Mouse (Mus musculus) stomach, embryonic 16.5 days (tissue): ENCODE results near the gene Nox3. TPM values are rescaled to one million over a fixed set of nuclear protein-coding genes. Genes with fewer than 3 reads are reported as not detected.

Experiments
- ATAC-seq: fragments of 200-750 bp; cut with Nextera tagmentation; 2 replicates; pipeline ENCODE4 v1.8.0; 2017; ENCODE audit warnings: moderate number of reproducible peaks, moderate TSS enrichment; ENCODE audit not compliant: insufficient read depth, low FRiP score
- H3K27ac ChIP-seq: fragments of 300-500 bp; sonication (generic); 2 replicates; pipeline ENCODE4 v1.5.1; 2014; ENCODE audit warnings: low read length
- H3K27me3 ChIP-seq: fragments of 300-500 bp; sonication (generic); 2 replicates; pipeline ENCODE4 v1.6.1; 2014; ENCODE audit warnings: low read length, control low read depth, mixed read lengths; ENCODE audit not compliant: control insufficient read depth, insufficient read depth
- H3K36me3 ChIP-seq: fragments of 300-500 bp; sonication (generic); 2 replicates; pipeline ENCODE4 v1.6.1; 2014; ENCODE audit warnings: low read length; ENCODE audit not compliant: control insufficient read depth, insufficient read depth
- H3K4me1 ChIP-seq: fragments of 300-500 bp; sonication (generic); 2 replicates; pipeline ENCODE4 v1.6.1; 2014; ENCODE audit warnings: low read length, control low read depth, mixed read lengths; ENCODE audit not compliant: control insufficient read depth, insufficient read depth
- H3K4me2 ChIP-seq: fragments of 300-500 bp; sonication (generic); 2 replicates; pipeline ENCODE4 v1.6.1; 2014; ENCODE audit warnings: low read depth, low read length, mixed read lengths
- H3K4me3 ChIP-seq: fragments of 300-500 bp; sonication (generic); replicated peaks from 2 replicates; pipeline ENCODE4 v1.5.1; 2014; ENCODE audit warnings: mild to moderate bottlenecking, low read length
- H3K9ac ChIP-seq: fragments of 300-500 bp; sonication (generic); 2 replicates; pipeline ENCODE4 v1.6.1; 2014; ENCODE audit warnings: low read length
- H3K9me3 ChIP-seq: fragments of 300-500 bp; sonication (generic); replicated peaks from 2 replicates; pipeline ENCODE4 v1.6.1; 2016; ENCODE audit warnings: low read length, control low read depth; ENCODE audit not compliant: control insufficient read depth
- WGBS: fragments of 180-500 bp; shearing (Covaris S2); extraction: QIAGEN DNeasy Blood & Tissue Kit; methylation state at CpG from one replicate; pipeline ENCODE4 v1.1.7; 2014; 5-methylcytosine and 5-hydroxymethylcytosine counted together
- polyA plus RNA-seq: library from polyadenylated mRNA; unstranded; fragments of >200 nt; fragmentation: Nextera tagmentation; extraction: Ambion mirVana; gene quantifications from 2 replicates; pipeline ENCODE4 v1.2.1, GENCODE M21; 2015

Nox3 gene
- polyA plus RNA-seq, 1 experiment from 2014 or later = not detected

- no peak for ATAC-seq
- no peak overlapping the region for H3K4me2 ChIP-seq
- no peak overlapping the region for H3K4me3 ChIP-seq
- H3K9me3 ChIP-seq = no peaks in the 10 kb centered on the region
- 44% methylated on average over 4 of the region's 4 CpGs for WGBS
- no peaks in the 10 kb centered on the region for H3K36me3 ChIP-seq
- no peak overlapping the region for H3K27ac ChIP-seq
- no peak overlapping the region for H3K9ac ChIP-seq
- H3K4me1 ChIP-seq = 0 out of 2 replicates have a peak, but pooled peaks cover 3% of the 10 kb centered on the region
- no peaks in the 10 kb centered on the region for H3K27me3 ChIP-seq
These were observed 26.8 kb downstream of the Nox3 start for GRCm38 (mm10) chr17:3669226-3669625.

GRCm38 (mm10) chr17:3667287-3667686, 28.8 kb downstream of the Nox3 start:
- no peaks in the 10 kb centered on the region for H3K27me3 ChIP-seq
- H3K9ac ChIP-seq = no peak overlapping the region
- no peak overlapping the region for H3K4me3 ChIP-seq
- H3K27ac ChIP-seq = no peak overlapping the region
- H3K9me3 ChIP-seq = no peaks in the 10 kb centered on the region
- 0 out of 2 replicates have a peak, but pooled peaks cover 3% of the 10 kb centered on the region for H3K4me1 ChIP-seq
- no peaks in the 10 kb centered on the region for H3K36me3 ChIP-seq
- no peak for ATAC-seq
- H3K4me2 ChIP-seq = no peak overlapping the region
- WGBS = 92% methylated on average over 4 of the region's 4 CpGs

- no peak overlapping the region for H3K9ac ChIP-seq
- H3K27me3 ChIP-seq = no peaks in the 10 kb centered on the region
- 63% methylated on average over 4 of the region's 4 CpGs for WGBS
- no peaks in the 10 kb centered on the region for H3K9me3 ChIP-seq
- no peak overlapping the region for H3K4me3 ChIP-seq
- H3K4me1 ChIP-seq = 0 out of 2 replicates have a peak, but pooled peaks cover 3% of the 10 kb centered on the region
- no peak overlapping the region for H3K27ac ChIP-seq
- no peak overlapping the region for H3K4me2 ChIP-seq
- no peak for ATAC-seq
- H3K36me3 ChIP-seq = no peaks in the 10 kb centered on the region
These were observed 30.7 kb downstream of the Nox3 start for GRCm38 (mm10) chr17:3665321-3665720.

- WGBS = 88% methylated on average over 5 of the region's 5 CpGs
- no peaks in the 10 kb centered on the region for H3K36me3 ChIP-seq
- no peak for ATAC-seq
These were observed 36.6 kb downstream of the Nox3 start for GRCm38 (mm10) chr17:3659497-3659896.

GRCm38 (mm10) chr17:3650377-3650776, 45.7 kb downstream of the Nox3 start:
- ATAC-seq = no peak
- WGBS = 62% methylated on average over 3 of the region's 3 CpGs

More at GRCm38 (mm10) chr17:3659497-3659896, 36.6 kb downstream of the Nox3 start:
- Histone ChIP-seq H3K4me1 (no peaks in the 10 kb centered on the region), H3K4me3 (no peak overlapping the region), H3K4me2 (no peak overlapping the region), H3K27ac (no peak overlapping the region), H3K9me3 (no peaks in the 10 kb centered on the region), H3K9ac (no peak overlapping the region), H3K27me3 (no peaks in the 10 kb centered on the region)

GRCm38 (mm10) chr17:3643582-3643981, 52.5 kb downstream of the Nox3 start:
- Histone ChIP-seq H3K36me3 (no peaks in the 10 kb centered on the region), H3K9me3 (no peaks in the 10 kb centered on the region), H3K9ac (no peak overlapping the region), H3K4me1 (peaks cover 6% of the 10 kb centered on the region; the same call in 1 of the 2 replicates), H3K27ac (no peak overlapping the region), H3K4me3 (no peak overlapping the region), H3K4me2 (no peak overlapping the region), H3K27me3 (no peaks in the 10 kb centered on the region)
- WGBS = 85% methylated on average over 2 of the region's 2 CpGs
- ATAC-seq = no peak

More at GRCm38 (mm10) chr17:3650377-3650776, 45.7 kb downstream of the Nox3 start:
- no peak overlapping the region for H3K9ac ChIP-seq
- no peaks in the 10 kb centered on the region for H3K4me1 ChIP-seq
- H3K27me3 ChIP-seq = no peaks in the 10 kb centered on the region
- no peak overlapping the region for H3K4me3 ChIP-seq
- H3K4me2 ChIP-seq = no peak overlapping the region
- H3K36me3 ChIP-seq = no peaks in the 10 kb centered on the region
- H3K9me3 ChIP-seq = no peaks in the 10 kb centered on the region
- H3K27ac ChIP-seq = no peak overlapping the region

- no peak overlapping the region for H3K27ac ChIP-seq
- WGBS = 52% methylated on average over 5 of the region's 5 CpGs
- H3K4me1 ChIP-seq = peaks cover 7% of the 10 kb centered on the region; the same call in 1 of the 2 replicates
- no peak overlapping the region for H3K4me3 ChIP-seq
- no peaks in the 10 kb centered on the region for H3K36me3 ChIP-seq
- no peak for ATAC-seq
- H3K9me3 ChIP-seq = no peaks in the 10 kb centered on the region
- no peak overlapping the region for H3K9ac ChIP-seq
- H3K4me2 ChIP-seq = no peak overlapping the region
- no peaks in the 10 kb centered on the region for H3K27me3 ChIP-seq
These were observed 54.6 kb downstream of the Nox3 start for GRCm38 (mm10) chr17:3641456-3641855.

DNA sequence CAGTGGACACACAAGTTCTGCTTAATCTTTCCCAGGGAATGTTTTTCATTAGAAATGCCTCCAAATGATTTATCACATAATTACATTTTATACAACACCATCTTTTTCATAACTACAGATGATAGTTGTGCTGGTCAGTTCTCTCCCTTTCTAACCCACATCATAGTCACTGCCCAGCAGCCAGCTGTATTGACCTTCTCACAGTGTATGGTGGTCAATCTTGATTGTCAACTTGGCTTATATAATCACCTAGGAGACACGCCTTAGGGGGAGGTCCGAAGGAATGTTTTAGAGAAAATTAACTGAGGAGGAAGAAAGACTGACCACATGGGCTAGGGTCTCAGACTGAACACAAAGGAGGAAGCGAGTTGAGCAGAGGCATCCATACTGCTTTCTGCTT, 57.3 kb downstream of the Nox3 start:
- peaks cover 7% of the 10 kb centered on the region; the same call in 1 of the 2 replicates for H3K4me1 ChIP-seq
- H3K9ac ChIP-seq = no peak overlapping the region
- no peaks in the 10 kb centered on the region for H3K9me3 ChIP-seq
- H3K4me2 ChIP-seq = no peak overlapping the region
- no peaks in the 10 kb centered on the region for H3K27me3 ChIP-seq
- H3K27ac ChIP-seq = no peak overlapping the region
- ATAC-seq = no peak
- H3K4me3 ChIP-seq = no peak overlapping the region
- H3K36me3 ChIP-seq = no peaks in the 10 kb centered on the region
- WGBS = 39% methylated on average over 3 of the region's 3 CpGs

DNA sequence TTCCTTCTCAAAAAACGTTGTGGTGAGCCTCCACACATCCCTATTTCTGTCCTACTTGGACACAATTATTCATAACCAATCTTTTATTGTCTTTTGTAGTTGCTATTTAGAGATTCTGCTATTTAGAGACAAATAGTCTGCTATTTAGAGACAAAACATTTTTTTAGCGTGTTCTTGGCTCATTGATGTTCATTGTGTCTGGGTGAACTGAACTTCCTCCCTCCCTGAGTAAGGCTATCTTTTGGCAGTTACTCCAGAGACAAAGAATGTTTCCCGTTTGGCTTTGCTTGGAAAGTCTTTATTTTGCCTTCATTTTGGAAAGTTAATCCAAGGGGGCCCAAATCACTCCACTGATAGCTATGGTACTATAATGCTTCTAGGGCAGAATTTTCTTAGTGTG, 63.6 kb downstream of the Nox3 start:
- ATAC-seq = no peak

More for the DNA sequence above, 63.6 kb downstream of the Nox3 start:
- H3K36me3 ChIP-seq = no peaks in the 10 kb centered on the region
- H3K27me3 ChIP-seq = no peaks in the 10 kb centered on the region
- no peak overlapping the region for H3K9ac ChIP-seq
- 56% methylated on average over 3 of the region's 3 CpGs for WGBS
- H3K4me2 ChIP-seq = no peak overlapping the region
- no peaks in the 10 kb centered on the region for H3K4me1 ChIP-seq
- no peaks in the 10 kb centered on the region for H3K9me3 ChIP-seq
- no peak overlapping the region for H3K4me3 ChIP-seq
- no peak overlapping the region for H3K27ac ChIP-seq
